Mouse (Mus musculus): Measurements from ENCODE around the gene Scd1. TPM values are rescaled to one million over a fixed set of nuclear protein-coding genes. Genes with fewer than 3 reads are reported as not detected.

Scd1 gene
- 1,000 to 10,000 TPM; 2,304 to 4,221 TPM for total RNA-seq (2021)
- long read RNA-seq, experiment 1, full-length matches to known transcripts = 57 of 209 reads
- long read RNA-seq, experiment 1, partial matches to known transcripts = 9 of 209 reads
- long read RNA-seq, experiment 1, other reads (novel, unspliced or antisense) = 143 of 209 reads
- long read RNA-seq, experiment 2, full-length matches to known transcripts = 374 of 536 reads
- long read RNA-seq, experiment 2, partial matches to known transcripts = 14 of 536 reads
- long read RNA-seq, experiment 2, other reads (novel, unspliced or antisense) = 148 of 536 reads

- peak; percentile 73 to 78 for DNase-seq
These were observed at the start of gene Scd1 for GRCm38 (mm10) chr19:44407341-44408222. Gene Scd1, minus strand, starts transcription at chr19:44407879.

GRCm38 (mm10) chr19:44455356-44455755, 47.7 kb upstream of the Scd1 start:
- no peak for DNase-seq

- no peak for DNase-seq
These were observed 47.2 kb upstream of the Scd1 start for GRCm38 (mm10) chr19:44454862-44455261.

- no peak for DNase-seq
These were observed 40.2 kb upstream of the Scd1 start for GRCm38 (mm10) chr19:44447927-44448326.

- no peak for DNase-seq
These were observed 38.1 kb upstream of the Scd1 start for GRCm38 (mm10) chr19:44445755-44446154.

- no peak for DNase-seq
These were observed 31.6 kb upstream of the Scd1 start for GRCm38 (mm10) chr19:44439302-44439701.

GRCm38 (mm10) chr19:44437975-44438374, 30.3 kb upstream of the Scd1 start:
- no peak for DNase-seq

- no peak for DNase-seq
These were observed 24.4 kb upstream of the Scd1 start for GRCm38 (mm10) chr19:44432084-44432483.

GRCm38 (mm10) chr19:44427721-44428120, 20.0 kb upstream of the Scd1 start:
- DNase-seq = no peak

GRCm38 (mm10) chr19:44422051-44422631, 14.5 kb upstream of the Scd1 start:
- DNase-seq = peak; percentile 19 to 31

GRCm38 (mm10) chr19:44419530-44419929, 11.9 kb upstream of the Scd1 start:
- DNase-seq = no peak

- DNase-seq = peak; percentile 68 to 78
These were observed 11.3 kb upstream of the Scd1 start for GRCm38 (mm10) chr19:44418945-44419344.

- DNase-seq = no peak
These were observed 10.9 kb upstream of the Scd1 start for GRCm38 (mm10) chr19:44418544-44418943.

- DNase-seq = peak in 1 of 2 experiments; percentile 28
These were observed 10.4 kb upstream of the Scd1 start for GRCm38 (mm10) chr19:44418061-44418460.

GRCm38 (mm10) chr19:44417448-44417847, 9.8 kb upstream of the Scd1 start:
- no peak for DNase-seq

GRCm38 (mm10) chr19:44416240-44416639, 8.6 kb upstream of the Scd1 start:
- DNase-seq = peak; percentile 28 to 61

GRCm38 (mm10) chr19:44415464-44415863, 7.8 kb upstream of the Scd1 start:
- no peak for DNase-seq

- DNase-seq = no peak
These were observed 2.8 kb upstream of the Scd1 start for GRCm38 (mm10) chr19:44410269-44410992.

GRCm38 (mm10) chr19:44408595-44408994, 916 bp upstream of the Scd1 start:
- no peak for DNase-seq

GRCm38 (mm10) chr19:44408223-44408545, 505 bp upstream of the Scd1 start:
- DNase-seq = peak; percentile 78 to 81

GRCm38 (mm10) chr19:44403546-44403945, 4.1 kb downstream of the Scd1 start:
- no peak for DNase-seq

GRCm38 (mm10) chr19:44400484-44401197, 7.0 kb downstream of the Scd1 start:
- no peak for DNase-seq
